Mouse (Mus musculus) MEL (cell line): ENCODE data around the gene Pla2g2e. TPM values are rescaled to one million over a fixed set of nuclear protein-coding genes. Genes with fewer than 3 reads are reported as not detected.

Experiments
- DNase-seq: peaks from one replicate; pipeline ENCODE4 v3.0.0; 2011; ENCODE audit warnings: low read depth, low spot score
- H3K27ac ChIP-seq: 2 replicates; pipeline ENCODE4 v1.5.1; 2012; ENCODE audit warnings: low read depth, mild to moderate bottlenecking, control low read depth, low read length, moderate library complexity; ENCODE audit not compliant: control insufficient read depth
- H3K27me3 ChIP-seq, 2 experiments: fragments of 150-350 bp in 1 of 2; sonication (generic) in 1 of 2; 2 replicates each; pipeline ENCODE4 v1.6.1; 2012; ENCODE audit warnings: low read length in 2 of 2, mild to moderate bottlenecking in 2 of 2, improper control_type of control experiment in 1 of 2, moderate library complexity in 1 of 2; ENCODE audit not compliant: insufficient read depth in 2 of 2, control insufficient read depth in 1 of 2
- H3K36me3 ChIP-seq, 2 experiments: 2 replicates each; pipeline ENCODE4 v1.6.1; 2012 to 2014; ENCODE audit warnings: low read length in 2 of 2, improper control_type of control experiment in 1 of 2, inconsistent platforms in 1 of 2, mild to moderate bottlenecking in 1 of 2; ENCODE audit not compliant: insufficient read depth in 2 of 2, control insufficient read depth in 1 of 2
- H3K4me1 ChIP-seq, 2 experiments: fragments of 150-350 bp in 1 of 2; sonication (generic) in 1 of 2; 2 replicates each; pipeline ENCODE4 v1.6.1; 2012; ENCODE audit warnings: low read length in 2 of 2, improper control_type of control experiment in 1 of 2, mild to moderate bottlenecking in 1 of 2; ENCODE audit not compliant: insufficient read depth in 2 of 2, control insufficient read depth in 1 of 2
- H3K4me3 ChIP-seq, 2 experiments: fragments of 150-350 bp in 1 of 2; sonication (generic) in 1 of 2; 2 replicates each; pipeline ENCODE4 v1.5.1; 2012; ENCODE audit warnings: low read depth in 2 of 2, low read length in 2 of 2, mild to moderate bottlenecking in 2 of 2, moderate library complexity in 2 of 2, control low read depth in 1 of 2, improper control_type of control experiment in 1 of 2; ENCODE audit not compliant: control insufficient read depth in 1 of 2, insufficient read depth in 1 of 2
- H3K79me2 ChIP-seq: 2 replicates; pipeline ENCODE4 v1.6.1; 2012; ENCODE audit warnings: mild to moderate bottlenecking, low read length, moderate library complexity; ENCODE audit not compliant: control insufficient read depth, poor library complexity, insufficient read depth
- H3K9ac ChIP-seq: 2 replicates; pipeline ENCODE4 v1.6.1; 2012; ENCODE audit warnings: low read depth, mild to moderate bottlenecking, control low read depth, low read length, moderate library complexity; ENCODE audit not compliant: control insufficient read depth, poor library complexity, severe bottlenecking
- H3K9me3 ChIP-seq: fragments of 150-350 bp; sonication (generic); replicated peaks from 2 replicates; pipeline ENCODE4 v1.6.1; 2012; ENCODE audit warnings: mild to moderate bottlenecking, low read length, improper control_type of control experiment, moderate library complexity; ENCODE audit not compliant: insufficient read depth
- BHLHE40 ChIP-seq: IDR thresholded peaks from 2 replicates; pipeline ENCODE4 v1.6.1; 2012; ENCODE audit warnings: low read depth, mild to moderate bottlenecking, inconsistent platforms, low read length, improper control_type of control experiment, borderline replicate concordance
- CHD2 ChIP-seq: IDR thresholded peaks from 2 replicates; pipeline ENCODE4 v1.6.1; 2011; ENCODE audit warnings: low read length, improper control_type of control experiment
- CTCF ChIP-seq, 3 experiments: IDR thresholded peaks in 2 of 3; conservative IDR thresholded peaks in 1 of 3; 2 replicates each; pipeline ENCODE4 v1.5.1; 2011 to 2012; ENCODE audit warnings: low read length in 3 of 3, low read depth in 2 of 3, mild to moderate bottlenecking in 2 of 3, improper control_type of control experiment in 1 of 3, inconsistent platforms in 1 of 3, mixed read lengths in 1 of 3, moderate library complexity in 1 of 3; ENCODE audit not compliant: control insufficient read depth in 1 of 3, insufficient read depth in 1 of 3, poor library complexity in 1 of 3, severe bottlenecking in 1 of 3
- E2F4 ChIP-seq: IDR thresholded peaks from 2 replicates; pipeline ENCODE4 v1.6.1; 2011; ENCODE audit warnings: low read depth, low read length, improper control_type of control experiment, borderline replicate concordance
- ELF1 ChIP-seq: IDR thresholded peaks from 2 replicates; pipeline ENCODE4 v1.6.1; 2014; ENCODE audit warnings: low read depth, mild to moderate bottlenecking, inconsistent platforms, low read length, improper control_type of control experiment, moderate library complexity
- ETS1 ChIP-seq: IDR thresholded peaks from 2 replicates; pipeline ENCODE4 v1.6.1; 2012; ENCODE audit warnings: low read depth, mild to moderate bottlenecking, inconsistent platforms, low read length, improper control_type of control experiment, moderate library complexity
- MEF2A ChIP-seq: IDR thresholded peaks from 2 replicates; pipeline ENCODE4 v1.6.1; 2014; ENCODE audit warnings: low read depth, mild to moderate bottlenecking, inconsistent platforms, low read length, improper control_type of control experiment; ENCODE audit not compliant: poor library complexity, insufficient replicate concordance, severe bottlenecking; ENCODE audit errors: extremely low read depth
- MXI1 ChIP-seq: IDR thresholded peaks from 2 replicates; pipeline ENCODE4 v1.6.1; 2011; ENCODE audit warnings: mild to moderate bottlenecking, low read depth, low read length, improper control_type of control experiment
- MYB ChIP-seq: IDR thresholded peaks from 2 replicates; pipeline ENCODE4 v1.6.1; 2011; ENCODE audit warnings: mild to moderate bottlenecking, low read depth, low read length, improper control_type of control experiment
- MYC ChIP-seq: IDR thresholded peaks from 2 replicates; pipeline ENCODE4 v1.6.1; 2011; ENCODE audit warnings: low read depth, mild to moderate bottlenecking, low read length, improper control_type of control experiment, moderate library complexity
- RCOR1 ChIP-seq: IDR thresholded peaks from 2 replicates; pipeline ENCODE4 v1.6.1; 2012; ENCODE audit warnings: low read depth, mild to moderate bottlenecking, inconsistent platforms, low read length, improper control_type of control experiment
- TAL1 ChIP-seq: IDR thresholded peaks from 2 replicates; pipeline ENCODE4 v1.6.1; 2012; ENCODE audit warnings: mild to moderate bottlenecking, inconsistent platforms, low read length, moderate library complexity, mixed read lengths
- TBP ChIP-seq: IDR thresholded peaks from 2 replicates; pipeline ENCODE4 v1.8.0; 2011; ENCODE audit warnings: low read depth, low read length, improper control_type of control experiment
- USF2 ChIP-seq, 2 experiments: IDR thresholded peaks; 2 replicates each; pipeline ENCODE4 v1.6.1; 2011 to 2012; ENCODE audit warnings: improper control_type of control experiment in 2 of 2, low read length in 2 of 2, borderline replicate concordance in 1 of 2, inconsistent platforms in 1 of 2, low read depth in 1 of 2, mild to moderate bottlenecking in 1 of 2; ENCODE audit not compliant: insufficient read depth in 1 of 2
- ZC3H11A ChIP-seq: IDR thresholded peaks from 2 replicates; pipeline ENCODE4 v1.6.1; 2012; ENCODE audit warnings: low read depth, mild to moderate bottlenecking, inconsistent platforms, low read length, improper control_type of control experiment
- ZMIZ1 ChIP-seq: IDR thresholded peaks from 2 replicates; pipeline ENCODE4 v1.6.1; 2012; ENCODE audit warnings: low read depth, mild to moderate bottlenecking, inconsistent platforms, low read length, improper control_type of control experiment, moderate library complexity
- polyA plus RNA-seq, 2 experiments: library from polyadenylated mRNA; stranded (reverse) in 1 of 2; unstranded in 1 of 2; fragments of >175 nt in 1 of 2; fragments of >200 nt in 1 of 2; gene quantifications; 2 replicates each; pipeline versions ENCODE4 v1.2.1 to v1.2.4; 2012; ENCODE audit warnings: low replicate concordance in 2 of 2, low read depth in 1 of 2; ENCODE audit not compliant: insufficient read length in 2 of 2, insufficient read depth in 1 of 2, missing spikeins in 1 of 2
- total RNA-seq: library from RNA; depleted of rRNA; stranded (reverse); fragments of 300-350 nt; gene quantifications from 2 replicates; pipeline ENCODE4 v1.2.3, GENCODE M21; 2012

Gene Pla2g2e
- total and polyA plus RNA-seq, 3 experiments: not detected

- TF ChIP-seq ZMIZ1: no peak
- no peak for TF ChIP-seq TAL1
- TF ChIP-seq ETS1: no peak
- TF ChIP-seq ZC3H11A: no peak
- peak; percentile 75 to 87 for TF ChIP-seq USF2 (IDR thresholded peaks at IDR 0.05; ENCODE audit: borderline replicate concordance in 1 of 2, insufficient read depth in 1 of 2, low read depth in 1 of 2, low read length in 2 of 2)
- no peak for TF ChIP-seq E2F4
- peak; percentile 63; the same call in 1 of the 2 replicates for TF ChIP-seq ELF1
- peak; percentile 60 for TF ChIP-seq MXI1
- TF ChIP-seq BHLHE40: no peak
Measured at GRCm38 (mm10) chr4:138913797-138914196, 36.1 kb downstream of the Pla2g2e start, which contains the start of gene Otud3 (continued).

- Histone ChIP-seq H3K4me1 (peaks cover 2 to 6% of the 10 kb centered on the region in 2 experiments; a peak in 3 of 4 replicates), H3K27ac (no peak overlapping the region), H3K27me3 (no peaks in the 10 kb centered on the region), H3K79me2 (peaks cover 9% of the 10 kb centered on the region), H3K4me3 (no peak overlapping the region), H3K9me3 (no peaks in the 10 kb centered on the region), H3K36me3 (peaks cover 0 to 5% of the 10 kb centered on the region in 2 experiments; a peak in 1 of 4 replicates), H3K9ac (no peak overlapping the region)
- peak; percentile 30 for DNase-seq
- TF ChIP-seq MYB (no peak), MYC (no peak), CTCF (IDR thresholded peaks at IDR 0.05 in 2 of 3, conservative IDR thresholded peaks at IDR 0.05 in 1 of 3; ENCODE audit: control insufficient read depth in 1 of 3, insufficient read depth in 1 of 3, low read depth in 2 of 3, low read length in 3 of 3, poor library complexity in 1 of 3, severe bottlenecking in 1 of 3) (peak in 2 of 3 experiments; percentile 7 to 32; a peak in 2 of 6 replicates)
Measured at GRCm38 (mm10) chr4:138917282-138917681, 39.5 kb downstream of the Pla2g2e start.

- H3K36me3 ChIP-seq: no peaks in the 10 kb centered on the region
- TF ChIP-seq MEF2A: no peak
- no peak for TF ChIP-seq ETS1
- no peak for TF ChIP-seq RCOR1
- no peak for TF ChIP-seq TBP
- TF ChIP-seq USF2 (IDR thresholded peaks at IDR 0.05; ENCODE audit: borderline replicate concordance in 1 of 2, insufficient read depth in 1 of 2, low read depth in 1 of 2, low read length in 2 of 2): no peak
- no peak for TF ChIP-seq CHD2
- H3K4me3 ChIP-seq: no peak overlapping the region
- H3K9me3 ChIP-seq: no peaks in the 10 kb centered on the region
- H3K9ac ChIP-seq: no peak overlapping the region
- H3K27ac ChIP-seq: no peak overlapping the region
- no peaks in the 10 kb centered on the region for H3K27me3 ChIP-seq
- H3K4me1 ChIP-seq: peaks cover 0 to 2% of the 10 kb centered on the region in 2 experiments; a peak in 1 of 4 replicates
- no peaks in the 10 kb centered on the region for H3K79me2 ChIP-seq
- DNase-seq: no peak
Measured at GRCm38 (mm10) chr4:138921254-138922130, 43.8 kb downstream of the Pla2g2e start.
